Mouse (Mus musculus) kidney, adult 2 months (tissue): ENCODE results near the gene Scrg1.

ENCODE experiments used
- CTCF ChIP-seq: fragments of 200-500 bp; conservative IDR thresholded peaks from 2 replicates; pipeline ENCODE4 v1.5.1; 2011; ENCODE audit warnings: low read depth, mild to moderate bottlenecking, control low read depth, low read length, moderate library complexity, mixed read lengths; ENCODE audit not compliant: insufficient read depth, insufficient read length
- POLR2A ChIP-seq: fragments of 200-500 bp; IDR thresholded peaks from one replicate; pipeline ENCODE4 v1.6.1; 2011; ENCODE audit warnings: low read depth, low read length, control low read depth

GRCm38 (mm10) chr8:57489896-57490295, 34.2 kb downstream of the Scrg1 start:
- TF ChIP-seq CTCF (no peak), POLR2A (no peak)
